Mouse (Mus musculus): Measurements from ENCODE around the gene Snrnp35. TPM values are rescaled to one million over a fixed set of nuclear protein-coding genes. Genes with fewer than 3 reads are reported as not detected.
"Not testable (repeated sequence)": the region's sequence is repeated elsewhere in the genome, so short reads cannot be mapped to it uniquely, and the experiment has no call there.

Gene Snrnp35
- polyA plus RNA-seq, 1 experiment from 2014 or later = 25.1 TPM

DNA sequence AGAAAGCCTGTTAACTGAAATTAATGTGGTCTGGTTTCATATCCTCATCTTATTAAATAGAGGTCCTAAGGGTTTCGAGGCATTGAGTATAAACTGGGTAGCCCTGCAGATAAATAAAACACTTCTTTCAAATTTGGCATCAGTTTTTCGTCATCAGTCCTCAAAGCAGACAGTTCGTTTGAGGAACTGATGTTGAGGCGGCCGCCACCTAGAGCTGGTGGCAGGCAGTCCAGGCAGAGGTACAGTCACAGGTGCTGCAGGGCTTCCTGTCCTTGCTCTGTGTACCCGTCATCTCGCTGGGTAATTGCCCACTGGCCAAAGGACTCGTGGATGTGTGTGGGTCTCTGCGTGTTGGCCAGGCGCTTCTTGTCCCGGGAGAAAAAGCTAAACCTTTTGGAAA, 10.5 kb downstream of the Snrnp35 start:
- ATAC-seq = no peak
- Histone ChIP-seq H3K27me3 (replicated peaks; ENCODE audit: control insufficient read depth, insufficient read depth, low read length) (no peaks in the 10 kb centered on the region), H3K9me3 (ENCODE audit: control insufficient read depth, low read length) (no peaks in the 10 kb centered on the region), H3K4me3 (replicated peaks; ENCODE audit: low read length) (no peak overlapping the region), H3K4me1 (replicated peaks; ENCODE audit: control insufficient read depth, insufficient read depth, low read length) (no peaks in the 10 kb centered on the region), H3K4me2 (ENCODE audit: low read length) (no peak overlapping the region), H3K9ac (replicated peaks; ENCODE audit: low read depth, low read length) (no peak overlapping the region), H3K36me3 (ENCODE audit: control insufficient read depth, insufficient read depth) (no peaks in the 10 kb centered on the region), H3K27ac (ENCODE audit: low read length) (no peak overlapping the region)
- WGBS = 90% methylated on average over 11 of the region's 11 CpGs

DNA sequence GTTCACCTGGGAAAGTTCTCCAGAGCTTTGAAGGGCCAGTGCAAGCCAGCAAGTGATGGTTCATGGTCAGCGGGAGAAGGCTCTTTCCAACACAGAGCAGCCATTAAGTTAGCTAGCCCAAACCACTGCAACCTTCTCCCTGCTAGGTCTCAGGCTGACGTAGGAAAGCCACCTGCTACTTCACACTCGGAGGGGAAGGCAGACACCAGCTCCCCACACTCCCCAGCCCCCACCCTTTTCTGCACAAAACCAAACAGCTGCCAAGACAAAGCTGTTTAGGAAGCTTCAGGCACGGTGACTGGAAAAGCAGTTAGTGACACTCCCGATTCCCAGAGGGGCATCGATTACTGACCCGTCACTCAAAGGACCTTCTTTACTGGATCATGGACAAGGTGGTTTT, 12.6 kb downstream of the Snrnp35 start:
- Histone ChIP-seq H3K9ac (replicated peaks; ENCODE audit: low read depth, low read length) (no peak overlapping the region), H3K27me3 (replicated peaks; ENCODE audit: control insufficient read depth, insufficient read depth, low read length) (no peaks in the 10 kb centered on the region), H3K4me2 (ENCODE audit: low read length) (no peak overlapping the region), H3K4me3 (replicated peaks; ENCODE audit: low read length) (no peak overlapping the region), H3K27ac (ENCODE audit: low read length) (no peak overlapping the region), H3K36me3 (ENCODE audit: control insufficient read depth, insufficient read depth) (no peaks in the 10 kb centered on the region), H3K9me3 (ENCODE audit: control insufficient read depth, low read length) (no peaks in the 10 kb centered on the region), H3K4me1 (replicated peaks; ENCODE audit: control insufficient read depth, insufficient read depth, low read length) (no peaks in the 10 kb centered on the region)
- 51% methylated on average over 7 of the region's 7 CpGs for WGBS
- peak; percentile 26; the same call in 1 of the 2 replicates for ATAC-seq

DNA sequence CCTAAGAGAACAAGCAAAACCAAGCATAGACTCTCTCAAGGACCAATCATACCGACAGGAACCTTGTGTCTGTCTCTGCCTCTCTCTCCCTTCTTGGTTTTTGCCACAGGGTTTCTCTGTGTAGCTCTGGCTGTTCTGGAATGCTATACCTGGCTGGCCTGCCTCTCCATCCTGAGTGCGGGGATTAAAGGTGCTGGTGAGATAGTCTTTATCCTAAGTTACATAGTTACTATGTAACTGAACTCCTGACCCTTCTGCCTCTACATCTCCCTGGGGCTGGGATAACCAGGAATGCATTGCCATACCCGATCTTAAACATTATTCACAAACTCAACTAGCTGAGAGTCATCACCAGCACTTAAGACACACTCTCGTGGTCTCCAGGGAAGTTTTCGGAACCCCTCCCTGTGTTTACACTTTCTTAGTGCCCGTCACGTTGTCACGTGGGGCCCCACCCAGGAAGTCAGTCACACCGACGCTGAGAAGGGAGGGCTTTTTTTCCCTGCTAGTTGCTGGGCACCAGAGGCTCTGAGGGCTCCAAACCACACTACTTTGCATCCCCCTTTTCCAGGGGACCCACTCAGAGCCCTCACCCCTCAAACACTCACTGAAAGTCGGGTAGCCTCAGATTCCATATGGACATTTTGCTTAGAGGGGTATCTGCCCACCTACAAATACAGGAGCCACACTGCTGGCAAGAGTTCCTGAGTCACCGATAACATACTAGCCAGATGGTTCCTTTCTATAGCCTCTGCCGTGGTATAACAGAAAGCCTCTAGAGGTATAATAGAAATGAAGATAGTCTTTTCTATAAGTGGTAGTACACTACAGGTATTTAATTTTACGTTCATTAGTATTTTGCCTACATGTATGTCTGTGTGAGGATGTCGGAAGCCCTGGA, 13.9 kb downstream of the Snrnp35 start:
- Histone ChIP-seq H3K4me3 (replicated peaks; ENCODE audit: low read length) (no peak overlapping the region), H3K36me3 (ENCODE audit: control insufficient read depth, insufficient read depth) (no peaks in the 10 kb centered on the region), H3K27me3 (replicated peaks; ENCODE audit: control insufficient read depth, insufficient read depth, low read length) (no peaks in the 10 kb centered on the region), H3K4me2 (ENCODE audit: low read length) (no peak overlapping the region), H3K9ac (replicated peaks; ENCODE audit: low read depth, low read length) (no peak overlapping the region), H3K9me3 (ENCODE audit: control insufficient read depth, low read length) (no peaks in the 10 kb centered on the region), H3K27ac (ENCODE audit: low read length) (no peak overlapping the region), H3K4me1 (replicated peaks; ENCODE audit: control insufficient read depth, insufficient read depth, low read length) (no peaks in the 10 kb centered on the region)
- WGBS = 85% methylated on average over 15 of the region's 15 CpGs
- ATAC-seq = no peak

- WGBS = 80% methylated on average over 9 of the region's 9 CpGs
- H3K4me2 ChIP-seq (ENCODE audit: low read length) = no peak overlapping the region
- H3K27me3 ChIP-seq (replicated peaks; ENCODE audit: control insufficient read depth, insufficient read depth, low read length) = no peaks in the 10 kb centered on the region
- no peak overlapping the region for H3K4me3 ChIP-seq (replicated peaks; ENCODE audit: low read length)
- no peaks in the 10 kb centered on the region for H3K9me3 ChIP-seq (ENCODE audit: control insufficient read depth, low read length)
- ATAC-seq = no peak
- no peaks in the 10 kb centered on the region for H3K36me3 ChIP-seq (ENCODE audit: control insufficient read depth, insufficient read depth)
- no peak overlapping the region for H3K27ac ChIP-seq (ENCODE audit: low read length)
- no peaks in the 10 kb centered on the region for H3K4me1 ChIP-seq (replicated peaks; ENCODE audit: control insufficient read depth, insufficient read depth, low read length)
- H3K9ac ChIP-seq (replicated peaks; ENCODE audit: low read depth, low read length) = no peak overlapping the region
Observed at GRCm38 (mm10) chr5:124498221-124498876, 15.4 kb downstream of the Snrnp35 start.

DNA sequence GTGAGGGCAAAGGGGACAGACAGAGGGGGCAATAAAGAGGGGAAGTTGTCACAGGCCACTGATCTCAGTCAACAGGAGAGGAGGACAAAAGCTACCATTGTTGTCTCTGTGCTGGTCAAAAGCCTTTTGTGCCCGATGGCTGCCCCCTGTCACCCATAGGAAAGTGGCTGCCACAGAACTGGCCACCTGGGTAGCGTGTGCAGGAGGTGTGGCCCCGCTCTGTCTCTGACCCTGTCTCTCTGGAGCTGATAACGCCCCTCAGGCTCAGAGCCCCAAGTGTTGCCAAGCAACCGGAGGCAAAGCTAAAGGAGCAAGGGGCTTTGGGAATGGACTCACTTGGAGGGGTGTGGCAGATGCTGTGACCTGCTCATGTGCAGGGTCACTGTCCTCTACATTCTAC, 16.1 kb downstream of the Snrnp35 start:
- H3K36me3 ChIP-seq (ENCODE audit: control insufficient read depth, insufficient read depth) = no peaks in the 10 kb centered on the region
- no peak overlapping the region for H3K4me2 ChIP-seq (ENCODE audit: low read length)
- H3K27ac ChIP-seq (ENCODE audit: low read length) = no peak overlapping the region
- no peaks in the 10 kb centered on the region for H3K9me3 ChIP-seq (ENCODE audit: control insufficient read depth, low read length)
- H3K9ac ChIP-seq (replicated peaks; ENCODE audit: low read depth, low read length) = no peak overlapping the region
- H3K4me3 ChIP-seq (replicated peaks; ENCODE audit: low read length) = no peak overlapping the region
- no peaks in the 10 kb centered on the region for H3K27me3 ChIP-seq (replicated peaks; ENCODE audit: control insufficient read depth, insufficient read depth, low read length)
- 29% methylated on average over 5 of the region's 5 CpGs for WGBS
- H3K4me1 ChIP-seq (replicated peaks; ENCODE audit: control insufficient read depth, insufficient read depth, low read length) = no peaks in the 10 kb centered on the region
- no peak for ATAC-seq

DNA sequence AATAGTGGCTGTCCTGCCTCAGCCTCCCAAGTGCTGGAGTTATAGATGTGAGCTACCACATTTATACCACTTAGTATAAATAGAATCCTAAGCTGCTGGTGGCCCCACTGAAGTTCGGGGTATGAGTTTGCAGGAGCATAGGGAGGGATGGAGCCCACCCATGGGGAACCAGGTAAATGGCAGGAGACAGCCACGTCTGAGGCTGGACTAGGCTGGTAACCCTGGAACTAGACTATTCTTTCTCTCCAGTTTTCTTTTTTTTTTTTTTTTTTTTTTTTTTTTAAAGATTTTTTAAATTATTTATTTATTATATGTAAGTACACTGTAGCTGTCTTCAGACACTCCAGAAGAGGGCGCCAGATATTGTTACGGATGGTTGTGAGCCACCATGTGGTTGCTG, 17.1 kb downstream of the Snrnp35 start:
- not testable (repeated sequence) for H3K9ac ChIP-seq (replicated peaks; ENCODE audit: low read depth, low read length); H3K4me1 ChIP-seq (replicated peaks; ENCODE audit: control insufficient read depth, insufficient read depth, low read length); H3K9me3 ChIP-seq (ENCODE audit: control insufficient read depth, low read length); ATAC-seq; H3K4me3 ChIP-seq (replicated peaks; ENCODE audit: low read length); H3K36me3 ChIP-seq (ENCODE audit: control insufficient read depth, insufficient read depth); H3K27ac ChIP-seq (ENCODE audit: low read length); H3K27me3 ChIP-seq (replicated peaks; ENCODE audit: control insufficient read depth, insufficient read depth, low read length); H3K4me2 ChIP-seq (ENCODE audit: low read length)
- WGBS = 86% methylated on average over 2 of the region's 4 CpGs

- Histone ChIP-seq H3K4me2 (ENCODE audit: low read length) (no peak overlapping the region), H3K4me1 (replicated peaks; ENCODE audit: control insufficient read depth, insufficient read depth, low read length) (no peaks in the 10 kb centered on the region), H3K27me3 (replicated peaks; ENCODE audit: control insufficient read depth, insufficient read depth, low read length) (no peaks in the 10 kb centered on the region), H3K4me3 (replicated peaks; ENCODE audit: low read length) (no peak overlapping the region), H3K9ac (replicated peaks; ENCODE audit: low read depth, low read length) (no peak overlapping the region), H3K9me3 (ENCODE audit: control insufficient read depth, low read length) (no peaks in the 10 kb centered on the region), H3K27ac (ENCODE audit: low read length) (no peak overlapping the region), H3K36me3 (ENCODE audit: control insufficient read depth, insufficient read depth) (no peaks in the 10 kb centered on the region; the same call in 1 of the 2 replicates)
- 89% methylated on average over 3 of the region's 3 CpGs for WGBS
- ATAC-seq = no peak
Observed at GRCm38 (mm10) chr5:124500573-124500972, 17.6 kb downstream of the Snrnp35 start.

- Histone ChIP-seq H3K27ac (ENCODE audit: low read length) (no peak overlapping the region), H3K27me3 (replicated peaks; ENCODE audit: control insufficient read depth, insufficient read depth, low read length) (no peaks in the 10 kb centered on the region), H3K4me2 (ENCODE audit: low read length) (no peak overlapping the region), H3K9ac (replicated peaks; ENCODE audit: low read depth, low read length) (no peak overlapping the region), H3K36me3 (ENCODE audit: control insufficient read depth, insufficient read depth) (no peaks in the 10 kb centered on the region; the same call in 1 of the 2 replicates), H3K4me3 (replicated peaks; ENCODE audit: low read length) (no peak overlapping the region), H3K9me3 (ENCODE audit: control insufficient read depth, low read length) (no peaks in the 10 kb centered on the region), H3K4me1 (replicated peaks; ENCODE audit: control insufficient read depth, insufficient read depth, low read length) (no peaks in the 10 kb centered on the region)
- ATAC-seq = no peak
- WGBS = 91% methylated on average over 10 of the region's 10 CpGs
Observed at GRCm38 (mm10) chr5:124501541-124501940, 18.6 kb downstream of the Snrnp35 start.

- H3K4me3 ChIP-seq (replicated peaks; ENCODE audit: low read length) = no peak overlapping the region
- WGBS = 64% methylated on average over 14 of the region's 14 CpGs
Observed at GRCm38 (mm10) chr5:124503742-124504141, 20.8 kb downstream of the Snrnp35 start.

More at GRCm38 (mm10) chr5:124503742-124504141, 20.8 kb downstream of the Snrnp35 start:
- no peak for ATAC-seq
- Histone ChIP-seq H3K4me1 (replicated peaks; ENCODE audit: control insufficient read depth, insufficient read depth, low read length) (no peaks in the 10 kb centered on the region), H3K9ac (replicated peaks; ENCODE audit: low read depth, low read length) (no peak overlapping the region), H3K27me3 (replicated peaks; ENCODE audit: control insufficient read depth, insufficient read depth, low read length) (no peaks in the 10 kb centered on the region), H3K27ac (ENCODE audit: low read length) (no peak overlapping the region), H3K4me2 (ENCODE audit: low read length) (no peak overlapping the region), H3K36me3 (ENCODE audit: control insufficient read depth, insufficient read depth) (no peaks in the 10 kb centered on the region; the same call in 1 of the 2 replicates), H3K9me3 (ENCODE audit: control insufficient read depth, low read length) (no peaks in the 10 kb centered on the region)
